9 mouse cellular contexts compared by ENCODE assay signal in the genomic region with DNA sequence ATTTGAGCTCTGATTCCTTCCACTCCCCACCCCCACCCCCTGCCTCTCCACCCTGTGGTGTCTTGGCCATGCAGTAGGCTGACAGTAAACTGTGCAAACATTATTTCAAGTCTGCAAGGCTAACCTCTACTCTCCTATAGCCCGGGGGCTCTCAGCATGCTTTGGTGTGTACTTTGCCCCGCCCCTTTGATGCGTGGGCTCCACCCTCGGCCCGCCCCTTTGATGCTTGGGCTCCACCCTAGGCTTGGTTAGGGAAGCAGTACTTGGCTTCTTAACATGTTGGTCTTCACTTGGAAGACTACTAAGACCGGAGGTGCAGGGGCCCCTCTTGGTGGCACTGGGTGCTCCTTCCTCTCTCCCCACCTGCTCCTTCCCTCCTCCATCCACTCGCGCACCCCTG. TPM values are rescaled to one million over a fixed set of nuclear protein-coding genes. Genes with fewer than 3 reads are reported as not detected.
DNase-seq lines count a peak whose midpoint lies in the region; ATAC-seq and TF ChIP-seq lines count a peak whose summit lies in the region.
"Had no signal": no experiment of that assay in that cellular context is flagged by ENCODE, and none has a peak within 500 bp of the region (broad histone marks: within the 10 kb centered on the region; RNA-seq: fewer than 3 reads in every experiment).

No protein-coding gene starts in this region.

- no peak for TF ChIP-seq POLR2A in small intestine, adult 2 months (IDR thresholded peaks at IDR 0.05; ENCODE audit: low read depth, low read length)

- H3K4me3 ChIP-seq in heart, embryonic 16.5 days (ENCODE audit: low read length) = peak overlapping the region; percentile 81
- peak overlapping the region; percentile 33 for H3K4me3 ChIP-seq in forebrain, embryonic 16.5 days (replicated peaks; ENCODE audit: low read length)
- H3K4me3 ChIP-seq in small intestine, adult 2 months (ENCODE audit: low read depth, low read length) = peak overlapping the region; percentile 27; the same call in 1 of the 2 replicates

- peaks cover 33% of the 10 kb centered on the region for H3K4me1 ChIP-seq in heart, embryonic 16.5 days (ENCODE audit: control insufficient read depth, insufficient read depth, low read length)
- peaks cover 61% of the 10 kb centered on the region for H3K4me1 ChIP-seq in forebrain, embryonic 16.5 days (replicated peaks; ENCODE audit: control insufficient read depth, insufficient read depth, low read length)
- H3K4me1 ChIP-seq in small intestine, adult 2 months (ENCODE audit: control insufficient read depth, insufficient read depth, insufficient read length, low read length) = peaks cover 9% of the 10 kb centered on the region

- H3K27ac ChIP-seq in heart, embryonic 16.5 days (ENCODE audit: low read length) = no peak overlapping the region
- peak overlapping the region; percentile 64 for H3K27ac ChIP-seq in forebrain, embryonic 16.5 days (ENCODE audit: low read length)
- H3K27ac ChIP-seq in small intestine, adult 2 months (ENCODE audit: insufficient read depth, low read depth, low read length) = no peak overlapping the region

- H3K4me2 ChIP-seq in heart, embryonic 16.5 days (ENCODE audit: low read depth, low read length) = peak overlapping the region; percentile 93
- peak overlapping the region; percentile 82 for H3K4me2 ChIP-seq in forebrain, embryonic 16.5 days (ENCODE audit: low read length)

- 62% methylated on average over 8 of the region's 8 CpGs for WGBS in heart, embryonic 16.5 days
- 55% methylated on average over 8 of the region's 8 CpGs for WGBS in forebrain, embryonic 16.5 days
- 52% methylated on average over 8 of the region's 8 CpGs for WGBS in small intestine, adult 2 months

- no peaks in the 10 kb centered on the region for H3K36me3 ChIP-seq in heart, embryonic 16.5 days (ENCODE audit: control insufficient read depth, insufficient read depth)
- H3K36me3 ChIP-seq in forebrain, embryonic 16.5 days (ENCODE audit: control insufficient read depth, insufficient read depth) = no peaks in the 10 kb centered on the region
- no peaks in the 10 kb centered on the region for H3K36me3 ChIP-seq in small intestine, adult 2 months (ENCODE audit: control insufficient read depth, insufficient read depth, low read length)

- no peak for ATAC-seq in heart, embryonic 16.5 days (replicated peaks; ENCODE audit: extremely low read depth, insufficient read depth, low FRiP score)
- 0 out of 2 replicates have a peak, but pooled peaks have one; percentile 0 for ATAC-seq in forebrain, embryonic 16.5 days

- DNase-seq in heart, adult 9 months (ENCODE audit: low spot score in 2 of 2) = no peak
- DNase-seq in testis, postnatal 10 days (ENCODE audit: low spot score) = peak; percentile 66
- DNase-seq in testis, postnatal 14 days (ENCODE audit: low spot score) = no peak
- no peak for DNase-seq in urinary bladder, postnatal 14 days (ENCODE audit: low spot score)
- DNase-seq in spleen, postnatal 36 days (ENCODE audit: low spot score in 2 of 2) = no peak
- DNase-seq: adrenal gland, postnatal 10 days had no signal

- peaks cover 14% of the 10 kb centered on the region for H3K27me3 ChIP-seq in heart, embryonic 16.5 days (ENCODE audit: control insufficient read depth, insufficient read depth, low read length)
- H3K27me3 ChIP-seq in forebrain, embryonic 16.5 days (replicated peaks; ENCODE audit: control insufficient read depth, insufficient read depth, low read length) = 0 out of 2 replicates have a peak, but pooled peaks cover 3% of the 10 kb centered on the region
- H3K27me3 ChIP-seq in small intestine, adult 2 months (ENCODE audit: control insufficient read depth, insufficient read depth, low read length) = peaks cover 24% of the 10 kb centered on the region

- H3K9ac ChIP-seq in heart, embryonic 16.5 days (ENCODE audit: low read length) = no peak overlapping the region
- H3K9ac ChIP-seq in forebrain, embryonic 16.5 days (replicated peaks; ENCODE audit: low read depth, low read length) = no peak overlapping the region

- H3K9me3 ChIP-seq in heart, embryonic 16.5 days (replicated peaks; ENCODE audit: control insufficient read depth, low read length) = no peaks in the 10 kb centered on the region
- H3K9me3 ChIP-seq in forebrain, embryonic 16.5 days (ENCODE audit: control insufficient read depth, low read length) = no peaks in the 10 kb centered on the region

- no peak for TF ChIP-seq CTCF in small intestine, adult 2 months (IDR thresholded peaks at IDR 0.05; ENCODE audit: extremely low read depth, insufficient read length, insufficient replicate concordance, low read depth, low read length)

RNA-seq across cellular contexts. Expression of a gene that starts 4.9 kb away (rescaled TPM):
- 9.2 and 10.3 TPM in 2 replicates for polyA plus RNA-seq in heart, embryonic 16.5 days (2015; fragmentation: Nextera tagmentation; extraction: Ambion mirVana)
- 5.8 and 6.8 TPM in 2 replicates for polyA plus RNA-seq in forebrain, embryonic 16.5 days (2015; fragmentation: Nextera tagmentation; extraction: Ambion mirVana)
- polyA plus RNA-seq in small intestine, adult 2 months (2012; rRNA removed) = 12.3 and 13.0 TPM in 2 replicates

Comparison
In these comparisons a context has a peak if more than half of its experiments do, and no peak if none do; other contexts are left out.
1. H3K4me3 ChIP-seq: peak in every context shown above with its lines; median percentile 81 in heart, embryonic 16.5 days; 33 in forebrain, embryonic 16.5 days; 27 in small intestine, adult 2 months.